Mouse (Mus musculus) MEL (cell line): ENCODE measurements around the gene Cdh16. TPM values are rescaled to one million over a fixed set of nuclear protein-coding genes. Genes with fewer than 3 reads are reported as not detected.

Experiments
- DNase-seq: peaks from one replicate; pipeline ENCODE4 v3.0.0; 2011; ENCODE audit warnings: low read depth, low spot score
- H3K27ac ChIP-seq: 2 replicates; pipeline ENCODE4 v1.5.1; 2012; ENCODE audit warnings: low read depth, mild to moderate bottlenecking, control low read depth, low read length, moderate library complexity; ENCODE audit not compliant: control insufficient read depth
- H3K27me3 ChIP-seq, 2 experiments: fragments of 150-350 bp in 1 of 2; sonication (generic) in 1 of 2; 2 replicates each; pipeline ENCODE4 v1.6.1; 2012; ENCODE audit warnings: low read length in 2 of 2, mild to moderate bottlenecking in 2 of 2, improper control_type of control experiment in 1 of 2, moderate library complexity in 1 of 2; ENCODE audit not compliant: insufficient read depth in 2 of 2, control insufficient read depth in 1 of 2
- H3K36me3 ChIP-seq, 2 experiments: 2 replicates each; pipeline ENCODE4 v1.6.1; 2012 to 2014; ENCODE audit warnings: low read length in 2 of 2, improper control_type of control experiment in 1 of 2, inconsistent platforms in 1 of 2, mild to moderate bottlenecking in 1 of 2; ENCODE audit not compliant: insufficient read depth in 2 of 2, control insufficient read depth in 1 of 2
- H3K4me1 ChIP-seq, 2 experiments: fragments of 150-350 bp in 1 of 2; sonication (generic) in 1 of 2; 2 replicates each; pipeline ENCODE4 v1.6.1; 2012; ENCODE audit warnings: low read length in 2 of 2, improper control_type of control experiment in 1 of 2, mild to moderate bottlenecking in 1 of 2; ENCODE audit not compliant: insufficient read depth in 2 of 2, control insufficient read depth in 1 of 2
- H3K4me3 ChIP-seq, 2 experiments: fragments of 150-350 bp in 1 of 2; sonication (generic) in 1 of 2; 2 replicates each; pipeline ENCODE4 v1.5.1; 2012; ENCODE audit warnings: low read depth in 2 of 2, low read length in 2 of 2, mild to moderate bottlenecking in 2 of 2, moderate library complexity in 2 of 2, control low read depth in 1 of 2, improper control_type of control experiment in 1 of 2; ENCODE audit not compliant: control insufficient read depth in 1 of 2, insufficient read depth in 1 of 2
- H3K79me2 ChIP-seq: 2 replicates; pipeline ENCODE4 v1.6.1; 2012; ENCODE audit warnings: mild to moderate bottlenecking, low read length, moderate library complexity; ENCODE audit not compliant: control insufficient read depth, poor library complexity, insufficient read depth
- H3K9ac ChIP-seq: 2 replicates; pipeline ENCODE4 v1.6.1; 2012; ENCODE audit warnings: low read depth, mild to moderate bottlenecking, control low read depth, low read length, moderate library complexity; ENCODE audit not compliant: control insufficient read depth, poor library complexity, severe bottlenecking
- H3K9me3 ChIP-seq: fragments of 150-350 bp; sonication (generic); replicated peaks from 2 replicates; pipeline ENCODE4 v1.6.1; 2012; ENCODE audit warnings: mild to moderate bottlenecking, low read length, improper control_type of control experiment, moderate library complexity; ENCODE audit not compliant: insufficient read depth
- CHD1 ChIP-seq: IDR thresholded peaks from 2 replicates; pipeline ENCODE4 v1.6.1; 2012; ENCODE audit warnings: low read depth, mild to moderate bottlenecking, inconsistent platforms, low read length, improper control_type of control experiment
- CTCF ChIP-seq, 3 experiments: IDR thresholded peaks in 2 of 3; conservative IDR thresholded peaks in 1 of 3; 2 replicates each; pipeline ENCODE4 v1.5.1; 2011 to 2012; ENCODE audit warnings: low read length in 3 of 3, low read depth in 2 of 3, mild to moderate bottlenecking in 2 of 3, improper control_type of control experiment in 1 of 3, inconsistent platforms in 1 of 3, mixed read lengths in 1 of 3, moderate library complexity in 1 of 3; ENCODE audit not compliant: control insufficient read depth in 1 of 3, insufficient read depth in 1 of 3, poor library complexity in 1 of 3, severe bottlenecking in 1 of 3
- ELF1 ChIP-seq: IDR thresholded peaks from 2 replicates; pipeline ENCODE4 v1.6.1; 2014; ENCODE audit warnings: low read depth, mild to moderate bottlenecking, inconsistent platforms, low read length, improper control_type of control experiment, moderate library complexity
- EP300 ChIP-seq, 2 experiments: IDR thresholded peaks; 2 replicates each; pipeline ENCODE4 v1.6.1; 2011; ENCODE audit warnings: improper control_type of control experiment in 2 of 2, low read length in 2 of 2, low read depth in 1 of 2, mild to moderate bottlenecking in 1 of 2
- ETS1 ChIP-seq: IDR thresholded peaks from 2 replicates; pipeline ENCODE4 v1.6.1; 2012; ENCODE audit warnings: low read depth, mild to moderate bottlenecking, inconsistent platforms, low read length, improper control_type of control experiment, moderate library complexity
- GABPA ChIP-seq: IDR thresholded peaks from 2 replicates; pipeline ENCODE4 v1.6.1; 2012; ENCODE audit warnings: low read depth, mild to moderate bottlenecking, inconsistent platforms, low read length, improper control_type of control experiment, moderate library complexity
- HCFC1 ChIP-seq: IDR thresholded peaks from 2 replicates; pipeline ENCODE4 v1.6.1; 2012; ENCODE audit warnings: low read depth, mild to moderate bottlenecking, inconsistent platforms, low read length, improper control_type of control experiment, moderate library complexity
- KAT2A ChIP-seq: conservative IDR thresholded peaks from 2 replicates; pipeline ENCODE4 v1.6.1; 2012; ENCODE audit warnings: low read depth, low read length, improper control_type of control experiment, inconsistent platforms
- MAFK ChIP-seq: IDR thresholded peaks from 2 replicates; pipeline ENCODE4 v1.6.1; 2011; ENCODE audit warnings: low read depth, mild to moderate bottlenecking, low read length, improper control_type of control experiment, borderline replicate concordance
- MAZ ChIP-seq: IDR thresholded peaks from 2 replicates; pipeline ENCODE4 v1.6.1; 2012; ENCODE audit warnings: low read depth, mild to moderate bottlenecking, inconsistent platforms, low read length, improper control_type of control experiment
- MYC ChIP-seq: IDR thresholded peaks from 2 replicates; pipeline ENCODE4 v1.6.1; 2011; ENCODE audit warnings: low read depth, mild to moderate bottlenecking, low read length, improper control_type of control experiment, moderate library complexity
- NELFE ChIP-seq: IDR thresholded peaks from 2 replicates; pipeline ENCODE4 v1.6.1; 2011; ENCODE audit warnings: low read depth, low read length, improper control_type of control experiment
- NRF1 ChIP-seq: IDR thresholded peaks from 2 replicates; pipeline ENCODE4 v1.6.1; 2014; ENCODE audit warnings: low read depth, mild to moderate bottlenecking, inconsistent platforms, low read length, improper control_type of control experiment, moderate library complexity; ENCODE audit not compliant: poor library complexity, insufficient read depth, severe bottlenecking
- POLR2AphosphoS2 ChIP-seq: IDR thresholded peaks from 2 replicates; pipeline ENCODE4 v1.6.1; 2011; ENCODE audit warnings: low read length, improper control_type of control experiment
- POLR2AphosphoS5 ChIP-seq: IDR thresholded peaks from 2 replicates; pipeline ENCODE4 v1.6.1; 2012; ENCODE audit warnings: low read depth, borderline replicate concordance, mild to moderate bottlenecking, inconsistent platforms, low read length, moderate library complexity, mixed read lengths
- RAD21 ChIP-seq: IDR thresholded peaks from 2 replicates; pipeline ENCODE4 v1.6.1; 2011; ENCODE audit warnings: mild to moderate bottlenecking, low read depth, low read length, improper control_type of control experiment
- SMC3 ChIP-seq: IDR thresholded peaks from 2 replicates; pipeline ENCODE4 v1.6.1; 2011; ENCODE audit warnings: low read depth, low read length, improper control_type of control experiment
- TAL1 ChIP-seq: IDR thresholded peaks from 2 replicates; pipeline ENCODE4 v1.6.1; 2012; ENCODE audit warnings: mild to moderate bottlenecking, inconsistent platforms, low read length, moderate library complexity, mixed read lengths
- TBP ChIP-seq: IDR thresholded peaks from 2 replicates; pipeline ENCODE4 v1.8.0; 2011; ENCODE audit warnings: low read depth, low read length, improper control_type of control experiment
- TCF12 ChIP-seq: IDR thresholded peaks from 2 replicates; pipeline ENCODE4 v1.6.1; 2014; ENCODE audit warnings: low read depth, mild to moderate bottlenecking, inconsistent platforms, low read length, improper control_type of control experiment, moderate library complexity
- UBTF ChIP-seq: IDR thresholded peaks from 2 replicates; pipeline ENCODE4 v1.6.1; 2012; ENCODE audit warnings: low read depth, mild to moderate bottlenecking, inconsistent platforms, low read length, improper control_type of control experiment, moderate library complexity, borderline replicate concordance; ENCODE audit not compliant: insufficient read depth
- USF1 ChIP-seq: IDR thresholded peaks from 2 replicates; pipeline ENCODE4 v1.6.1; 2014; ENCODE audit warnings: low read depth, mild to moderate bottlenecking, inconsistent platforms, low read length, improper control_type of control experiment, moderate library complexity
- USF2 ChIP-seq, 2 experiments: IDR thresholded peaks; 2 replicates each; pipeline ENCODE4 v1.6.1; 2011 to 2012; ENCODE audit warnings: improper control_type of control experiment in 2 of 2, low read length in 2 of 2, borderline replicate concordance in 1 of 2, inconsistent platforms in 1 of 2, low read depth in 1 of 2, mild to moderate bottlenecking in 1 of 2; ENCODE audit not compliant: insufficient read depth in 1 of 2
- ZC3H11A ChIP-seq: IDR thresholded peaks from 2 replicates; pipeline ENCODE4 v1.6.1; 2012; ENCODE audit warnings: low read depth, mild to moderate bottlenecking, inconsistent platforms, low read length, improper control_type of control experiment
- ZKSCAN1 ChIP-seq: IDR thresholded peaks from 2 replicates; pipeline ENCODE4 v1.6.1; 2012; ENCODE audit warnings: low read depth, mild to moderate bottlenecking, inconsistent platforms, low read length, improper control_type of control experiment, moderate library complexity
- ZMIZ1 ChIP-seq: IDR thresholded peaks from 2 replicates; pipeline ENCODE4 v1.6.1; 2012; ENCODE audit warnings: low read depth, mild to moderate bottlenecking, inconsistent platforms, low read length, improper control_type of control experiment, moderate library complexity
- ZNF384 ChIP-seq: IDR thresholded peaks from 2 replicates; pipeline ENCODE4 v1.6.1; 2012; ENCODE audit warnings: low read depth, mild to moderate bottlenecking, inconsistent platforms, low read length, improper control_type of control experiment
- polyA plus RNA-seq, 2 experiments: library from polyadenylated mRNA; stranded (reverse) in 1 of 2; unstranded in 1 of 2; fragments of >175 nt in 1 of 2; fragments of >200 nt in 1 of 2; gene quantifications; 2 replicates each; pipeline versions ENCODE4 v1.2.1 to v1.2.4; 2012; ENCODE audit warnings: low replicate concordance in 2 of 2, low read depth in 1 of 2; ENCODE audit not compliant: insufficient read length in 2 of 2, insufficient read depth in 1 of 2, missing spikeins in 1 of 2
- total RNA-seq: library from RNA; depleted of rRNA; stranded (reverse); fragments of 300-350 nt; gene quantifications from 2 replicates; pipeline ENCODE4 v1.2.3, GENCODE M21; 2012

The Cdh16 gene
- total and polyA plus RNA-seq, 3 experiments = 0.45 TPM; not detected in 2

DNA sequence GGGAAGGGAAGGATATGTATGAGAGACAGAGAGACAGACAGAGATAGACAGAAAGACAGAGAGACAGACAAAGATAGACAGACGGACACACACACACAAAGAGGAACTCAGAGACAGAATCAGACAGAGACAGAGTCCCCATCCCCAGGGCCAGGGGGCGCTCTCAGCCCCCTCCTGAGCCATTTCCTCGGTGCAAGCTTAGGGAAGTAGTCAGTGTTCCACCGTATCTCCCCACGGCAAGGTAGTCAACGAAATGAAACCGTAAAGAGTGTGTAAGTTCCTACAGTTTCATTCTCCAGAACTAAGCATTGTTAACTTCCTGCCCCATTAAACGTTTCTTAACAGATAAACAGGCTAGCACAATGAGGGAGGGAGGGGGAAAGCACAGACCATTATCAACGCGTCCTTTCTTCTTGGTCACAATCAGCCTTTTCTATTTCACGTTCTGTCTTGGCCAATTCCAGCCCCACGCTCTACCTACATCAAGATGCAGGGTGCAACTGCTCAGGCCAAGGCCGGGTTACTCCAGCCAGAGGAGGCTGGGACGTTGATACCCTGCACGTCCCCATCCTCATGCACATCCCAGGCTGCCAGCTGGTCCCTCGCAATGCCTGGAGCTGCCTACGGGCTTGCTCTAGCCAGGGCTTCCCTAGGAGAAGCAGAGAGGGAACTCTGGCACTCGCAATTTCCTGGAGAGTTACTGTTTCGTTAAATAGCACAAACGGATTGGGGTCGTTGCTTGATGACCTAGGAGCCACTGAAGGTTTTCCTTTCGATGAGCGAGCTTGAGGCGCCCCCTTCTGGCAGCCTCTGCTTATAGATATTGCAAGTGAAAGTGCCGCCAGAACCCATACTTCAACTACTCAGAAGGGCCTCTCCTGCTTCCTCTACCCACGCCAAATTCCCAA is 53.5 kb downstream of the Cdh16 start (continued):
- no peak for TF ChIP-seq NRF1
- peak; percentile 90 for TF ChIP-seq RAD21
- peak; percentile 68 for TF ChIP-seq SMC3
- TF ChIP-seq GABPA = 0 out of 2 replicates have a peak, but pooled peaks have one; percentile 5
- TF ChIP-seq TAL1 = no peak; the same call in 1 of the 2 replicates
- no peak for TF ChIP-seq MAFK
- no peak for TF ChIP-seq ZMIZ1
- peak; percentile 54; the same call in 1 of the 2 replicates for TF ChIP-seq HCFC1
- TF ChIP-seq MYC = 0 out of 2 replicates have a peak, but pooled peaks have one; percentile 8
- TF ChIP-seq TCF12 = no peak
- TF ChIP-seq POLR2AphosphoS5 = no peak
- TF ChIP-seq POLR2AphosphoS2 = no peak
- no peak for TF ChIP-seq USF1
- no peak for TF ChIP-seq USF2 (IDR thresholded peaks at IDR 0.05; ENCODE audit: borderline replicate concordance in 1 of 2, insufficient read depth in 1 of 2, low read depth in 1 of 2, low read length in 2 of 2)
- TF ChIP-seq UBTF = 0 out of 2 replicates have a peak, but pooled peaks have one; percentile 36
- peak; percentile 92 to 95 (median 93) for TF ChIP-seq CTCF (IDR thresholded peaks at IDR 0.05 in 2 of 3, conservative IDR thresholded peaks at IDR 0.05 in 1 of 3; ENCODE audit: control insufficient read depth in 1 of 3, insufficient read depth in 1 of 3, low read depth in 2 of 3, low read length in 3 of 3, poor library complexity in 1 of 3, severe bottlenecking in 1 of 3)
- peak; percentile 47; the same call in 1 of the 2 replicates for TF ChIP-seq ELF1
- TF ChIP-seq KAT2A = no peak
- peak; percentile 79 for TF ChIP-seq TBP
- peak; percentile 14; the same call in 1 of the 2 replicates for TF ChIP-seq MAZ

DNA sequence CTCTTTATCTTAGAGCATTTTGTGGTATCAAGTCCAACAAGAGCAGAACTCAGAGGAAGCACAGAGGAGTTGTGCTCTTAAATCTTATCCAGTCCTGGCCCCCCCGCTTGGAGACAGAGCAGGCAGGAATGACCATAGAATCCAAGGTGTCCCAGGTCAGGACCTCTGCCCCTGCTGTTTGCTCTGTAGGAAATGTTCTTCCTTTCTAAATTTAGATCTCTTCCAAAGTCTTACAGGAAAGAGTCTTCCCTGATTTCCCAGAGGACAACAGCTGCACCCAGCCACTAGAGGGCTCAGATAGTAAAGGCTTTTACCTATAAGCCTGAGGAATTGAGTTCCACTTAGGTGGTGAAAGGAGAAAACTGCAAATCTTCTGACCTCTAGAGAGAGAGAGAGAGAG is 54.6 kb downstream of the Cdh16 start:
- no peak for TF ChIP-seq ZMIZ1
- peak; percentile 10; the same call in 1 of the 2 replicates for TF ChIP-seq RAD21
- TF ChIP-seq ELF1 = no peak
- TF ChIP-seq CTCF (IDR thresholded peaks at IDR 0.05 in 2 of 3, conservative IDR thresholded peaks at IDR 0.05 in 1 of 3; ENCODE audit: control insufficient read depth in 1 of 3, insufficient read depth in 1 of 3, low read depth in 2 of 3, low read length in 3 of 3, poor library complexity in 1 of 3, severe bottlenecking in 1 of 3) = peak; percentile 28 to 65 (median 50); a peak in 5 of 6 replicates
- TF ChIP-seq TBP = no peak
- no peak for TF ChIP-seq NELFE
- no peak for TF ChIP-seq CHD1
- TF ChIP-seq ZKSCAN1 = no peak
- no peak for TF ChIP-seq ETS1
- no peak for TF ChIP-seq USF1
- TF ChIP-seq EP300 (IDR thresholded peaks at IDR 0.05; ENCODE audit: low read depth in 1 of 2, low read length in 2 of 2) = no peak
- TF ChIP-seq ZC3H11A = no peak
- no peak for TF ChIP-seq MAFK
- peak; percentile 30; the same call in 1 of the 2 replicates for TF ChIP-seq SMC3
- TF ChIP-seq ZNF384 = no peak

More for the DNA sequence above, 54.6 kb downstream of the Cdh16 start:
- no peaks in the 10 kb centered on the region; the same call in 1 of the 2 replicates for H3K79me2 ChIP-seq
- H3K9me3 ChIP-seq = no peaks in the 10 kb centered on the region
- no peak overlapping the region for H3K9ac ChIP-seq
- H3K27me3 ChIP-seq = no peaks in the 10 kb centered on the region
- peak; percentile 52 for DNase-seq
- H3K36me3 ChIP-seq = no peaks in the 10 kb centered on the region; a peak in 2 of 4 replicates
- no peak overlapping the region for H3K4me3 ChIP-seq
- H3K4me1 ChIP-seq = peaks cover 0 to 7% of the 10 kb centered on the region in 2 experiments; a peak in 1 of 4 replicates
- no peak overlapping the region for H3K27ac ChIP-seq
